Mouse (Mus musculus) ovary, postnatal 10 days (tissue): ENCODE results near the gene Actrt3.
A peak's percentile ranks its signal among the peaks of the same experiment; 100 is the strongest.

ENCODE experiments used
- DNase-seq: peaks from one replicate; pipeline ENCODE4 v3.0.0; 2022; ENCODE audit warnings: low spot score

Gene Actrt3

DNA sequence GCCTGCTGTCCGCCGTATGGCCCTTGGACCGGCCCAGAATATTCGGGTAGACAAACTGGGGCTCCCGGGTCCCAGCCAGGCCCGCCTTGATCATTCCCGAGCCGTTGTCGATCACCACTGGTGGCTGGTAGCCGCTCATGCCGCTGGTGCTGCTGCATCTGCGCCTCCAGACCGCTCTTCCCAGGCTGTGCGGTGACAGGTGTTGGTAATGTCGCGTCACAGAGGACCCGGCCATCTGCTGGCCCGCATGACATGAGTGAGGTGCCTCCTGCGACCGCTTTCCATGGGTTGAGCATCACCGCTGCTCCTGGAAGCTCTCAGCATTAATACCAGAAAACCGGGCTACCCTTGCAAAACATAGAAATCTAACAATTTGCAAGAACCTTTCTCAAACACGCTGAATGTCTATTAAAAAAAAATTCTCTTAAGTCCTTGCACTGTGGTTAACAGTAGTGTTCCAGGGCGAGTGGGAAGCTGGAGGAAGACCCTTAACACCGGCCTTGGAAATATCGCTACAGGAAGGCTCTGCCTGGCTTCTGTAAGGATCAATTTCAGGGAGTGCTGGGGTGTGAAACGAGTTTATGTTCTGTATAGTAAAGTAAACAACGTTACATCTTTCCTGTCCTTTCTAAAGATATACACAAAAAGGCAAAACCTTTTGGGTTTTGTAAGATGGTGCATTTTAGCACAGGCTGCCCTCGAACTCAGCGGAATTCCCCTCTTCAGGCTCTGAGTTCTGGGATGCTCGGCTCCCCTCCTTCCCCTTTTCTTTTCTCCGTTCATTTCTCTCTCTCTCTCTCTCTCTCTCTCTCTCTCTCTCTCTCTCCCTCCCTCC, at the start of gene Actrt3:
Gene Actrt3, minus strand, starts transcription at position 229 of the 835 bp plus-strand sequence.
- DNase-seq, result no peak

DNA sequence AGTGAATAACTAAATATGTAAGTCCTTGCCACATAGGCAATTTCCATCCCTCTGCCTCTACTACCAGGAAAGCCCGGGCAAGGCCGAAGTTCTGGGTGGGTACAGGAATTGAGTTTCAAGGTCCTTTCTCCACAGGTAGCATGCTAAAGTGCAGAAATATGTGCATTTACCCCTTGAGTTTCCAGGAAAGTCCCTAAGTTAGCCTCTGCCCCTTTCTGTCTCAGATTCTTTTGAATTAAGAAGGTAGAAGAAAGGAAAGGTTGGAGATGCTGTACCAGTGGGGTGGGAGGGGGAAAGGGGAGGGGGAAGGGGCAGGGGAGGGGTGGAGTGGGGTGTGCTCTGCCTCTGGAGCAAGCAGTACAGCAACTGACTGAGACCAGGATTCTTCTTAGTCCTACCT, 48.7 kb upstream of the Actrt3 start:
- no peak for DNase-seq

DNA sequence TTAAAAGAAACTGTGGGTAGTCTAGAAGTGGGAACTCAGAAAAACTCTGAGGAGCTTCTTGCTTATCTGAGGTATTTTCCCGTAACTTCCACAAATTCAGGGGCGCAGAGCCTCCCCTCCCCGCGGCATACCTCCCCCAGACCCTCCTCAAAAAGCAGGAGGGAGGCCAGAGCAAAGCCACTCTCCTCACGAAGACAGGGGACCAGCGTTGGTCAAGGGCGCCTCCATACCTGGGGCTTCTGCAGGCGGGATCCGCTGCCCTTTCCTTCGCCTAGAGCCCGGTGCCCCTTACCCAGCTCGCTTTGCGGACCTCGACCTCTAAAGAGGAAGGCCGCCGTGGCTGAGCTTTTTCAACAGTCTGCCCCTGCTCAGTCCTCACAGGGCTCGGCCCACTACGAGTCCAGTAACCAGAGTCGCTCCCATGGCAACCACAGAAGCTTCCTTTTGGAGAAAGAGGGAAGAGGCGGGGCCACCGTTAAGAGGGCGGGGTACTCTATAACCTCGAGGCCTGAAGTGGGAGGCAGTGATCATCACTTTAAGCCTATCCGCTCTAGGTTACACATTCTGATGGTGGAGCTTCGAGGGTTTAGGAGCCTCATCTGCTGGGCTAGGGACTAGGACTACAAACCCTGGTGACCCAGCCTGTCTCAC, 47.8 kb upstream of the Actrt3 start, which contains the start of gene Lrrc34:
Gene Lrrc34, minus strand, starts transcription at position 430 of the 651 bp plus-strand sequence.
- DNase-seq, result peak; percentile 13

DNA sequence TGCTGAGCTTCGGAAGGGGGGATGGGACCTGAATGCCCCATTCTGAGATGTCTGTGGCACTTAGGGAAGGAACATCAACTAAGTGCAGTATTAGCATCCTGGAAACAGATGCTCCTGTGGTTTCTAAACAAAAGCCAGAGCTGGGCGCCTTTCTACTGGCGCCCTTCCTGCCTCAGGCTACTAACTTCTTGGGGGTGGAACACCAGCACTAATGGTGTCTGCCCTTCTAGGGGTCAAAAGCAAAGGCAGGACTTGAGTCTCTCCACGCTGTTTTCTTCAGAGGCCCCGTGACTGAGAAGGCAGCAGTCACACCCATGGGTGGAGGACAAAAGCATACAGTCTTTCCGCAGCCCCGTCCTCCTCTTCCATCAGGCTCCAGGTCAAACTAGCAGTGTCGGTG, 47.0 kb upstream of the Actrt3 start:
- DNase-seq, result no peak

DNA sequence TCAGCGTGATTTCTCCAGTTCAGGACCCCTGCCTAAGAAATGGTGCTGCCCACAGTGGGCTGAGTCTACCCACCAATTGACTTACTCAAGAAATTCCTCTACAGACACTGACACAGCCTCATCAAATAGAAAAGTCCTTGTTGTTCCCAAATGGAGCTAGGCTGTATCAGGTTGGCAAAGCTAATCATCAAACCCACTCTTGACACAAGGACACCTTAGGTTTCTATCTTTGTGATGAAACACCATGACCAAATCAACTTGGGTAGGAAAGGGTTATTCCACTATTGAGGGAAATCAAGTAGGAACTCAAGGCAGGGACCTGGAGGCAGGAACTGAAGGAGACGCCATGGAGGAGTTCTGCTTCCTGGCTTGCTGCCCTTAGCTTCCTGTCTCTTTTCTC, 44.5 kb upstream of the Actrt3 start, which contains the start of gene Lrriq4:
Gene Lrriq4, plus strand, starts transcription at position 301 of the 400 bp plus-strand sequence.
- DNase-seq, result no peak

DNA sequence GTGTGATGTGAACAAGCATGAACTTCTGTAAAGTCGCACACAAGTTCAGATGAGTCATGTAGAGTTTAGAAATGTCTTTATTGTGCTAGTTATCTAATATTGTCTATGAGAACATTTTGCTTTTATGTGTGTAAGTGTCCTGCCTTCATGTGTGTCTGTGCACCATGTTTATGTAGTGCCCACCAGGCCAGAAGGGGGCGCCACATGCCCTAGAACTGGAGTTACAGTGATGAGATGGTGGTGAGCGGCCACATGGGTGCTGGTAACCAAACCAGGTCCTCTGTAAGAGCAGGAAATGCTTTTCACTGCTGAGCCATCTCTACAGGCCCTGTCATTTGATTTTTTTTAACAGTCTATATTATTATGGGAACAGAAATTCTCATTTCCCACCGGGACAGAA, 35.9 kb upstream of the Actrt3 start:
- DNase-seq, result no peak

DNA sequence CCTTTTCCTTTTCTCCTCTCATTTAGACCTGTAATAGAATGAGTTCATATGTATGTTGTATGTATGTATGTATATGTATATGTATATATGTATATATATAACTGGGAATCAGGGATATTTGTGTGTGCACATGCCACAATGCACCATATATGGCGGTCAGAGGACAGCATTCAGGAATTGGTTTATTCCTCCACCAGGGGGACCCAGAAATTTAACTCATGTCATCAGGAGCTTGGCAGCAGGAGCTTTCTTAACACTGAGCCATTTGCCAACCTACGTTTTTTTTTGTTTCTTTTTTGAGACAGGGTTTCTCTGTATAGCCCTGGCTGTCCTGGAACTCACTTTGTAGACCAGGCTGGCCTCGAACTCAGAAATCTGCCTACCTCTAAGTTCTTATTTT, 33.9 kb upstream of the Actrt3 start:
- no peak for DNase-seq

DNA sequence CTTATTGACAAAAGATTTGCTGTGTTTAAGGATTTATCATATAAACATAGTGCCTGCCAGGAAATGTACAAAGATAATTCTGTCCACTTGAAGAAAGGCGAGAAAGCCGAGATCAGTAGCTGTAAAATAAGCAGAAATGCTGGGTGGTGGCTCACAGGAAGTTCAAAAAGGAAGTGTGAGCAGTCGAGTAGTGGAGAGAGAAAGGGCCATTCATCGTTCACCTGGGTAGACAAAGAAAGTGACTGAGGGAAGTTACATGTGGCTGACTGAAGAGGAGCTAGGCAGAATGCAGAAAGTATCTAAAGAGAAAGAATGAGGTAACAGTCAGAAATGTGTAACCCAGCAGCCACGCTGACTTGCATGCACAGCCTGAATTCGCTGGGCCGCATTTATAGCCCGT, 20.4 kb upstream of the Actrt3 start:
- no peak for DNase-seq

DNA sequence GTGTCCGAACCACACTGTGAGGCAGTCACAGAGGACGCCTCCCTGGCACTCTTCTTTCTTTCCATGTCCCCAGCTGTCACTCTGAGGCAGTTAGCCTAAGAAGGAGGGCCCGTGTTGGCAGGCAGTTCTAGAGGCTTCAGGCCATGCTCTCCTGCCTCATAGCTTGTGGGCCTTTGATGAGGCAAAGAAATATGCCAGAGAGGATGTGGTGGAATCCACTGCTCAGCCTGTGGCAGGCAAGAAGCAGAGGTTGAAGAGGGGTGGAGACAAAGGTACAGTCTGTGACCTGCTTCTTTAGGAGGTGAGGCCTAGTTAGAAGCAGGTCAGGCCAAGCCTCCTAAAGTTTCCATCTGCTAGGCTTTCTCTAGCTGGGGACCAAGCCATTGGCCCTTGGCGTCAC, 11.2 kb upstream of the Actrt3 start:
- DNase-seq, result no peak

DNA sequence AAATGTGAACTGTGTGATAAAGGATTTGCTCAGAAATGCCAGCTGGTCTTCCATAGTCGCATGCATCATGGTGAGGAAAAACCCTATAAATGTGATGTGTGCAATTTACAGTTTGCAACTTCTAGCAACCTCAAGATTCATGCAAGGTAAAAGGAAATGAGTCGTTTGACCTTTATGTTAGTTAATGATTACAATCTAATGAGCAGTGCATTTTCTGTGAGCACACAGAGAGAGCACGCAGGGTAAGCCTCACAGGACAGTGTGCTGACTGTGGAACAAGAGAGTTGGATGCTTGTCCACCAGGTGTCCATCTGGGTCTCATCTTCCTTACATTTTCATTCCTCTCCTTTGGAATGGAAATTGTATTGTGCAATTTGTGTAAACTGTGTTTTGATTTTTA, 9.3 kb upstream of the Actrt3 start:
- no peak for DNase-seq

DNA sequence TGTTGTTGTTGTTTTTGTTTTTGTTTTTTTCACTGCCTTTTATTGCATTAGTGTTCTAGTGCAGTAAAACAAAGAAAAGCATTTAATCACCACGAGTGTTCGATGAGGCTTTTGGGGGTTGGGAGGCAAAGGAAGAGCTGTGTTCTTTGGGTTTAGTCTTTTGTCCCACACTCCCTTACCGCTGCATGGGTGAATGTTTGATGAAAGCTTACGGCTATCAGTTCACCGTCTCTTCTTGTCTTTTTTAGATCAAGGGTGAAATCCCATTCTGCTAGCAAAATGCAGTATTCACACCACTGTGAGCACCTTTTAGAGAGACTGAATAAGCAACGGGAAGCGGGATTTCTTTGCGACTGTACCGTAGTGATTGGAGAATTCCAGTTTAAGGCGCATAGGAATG, 3.5 kb upstream of the Actrt3 start:
- DNase-seq, result no peak

DNA sequence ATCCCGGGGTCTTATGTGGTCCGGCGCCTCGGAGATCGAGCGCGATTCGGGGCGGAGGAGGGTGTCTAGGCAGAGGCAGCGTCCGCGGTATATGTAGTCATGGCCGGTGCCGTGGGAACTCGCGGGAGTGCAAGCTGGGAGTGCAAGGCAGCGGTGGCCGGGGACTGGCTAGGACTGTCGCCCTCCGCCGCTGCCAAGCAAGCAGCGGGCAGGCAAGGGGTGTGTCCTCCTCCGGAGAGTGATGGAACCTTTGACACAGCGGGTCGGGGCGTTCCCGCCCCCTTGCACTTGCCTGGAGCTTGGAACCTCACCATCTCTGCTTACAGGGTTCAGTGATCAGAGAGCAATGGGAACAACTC, 3.0 kb upstream of the Actrt3 start:
- DNase-seq, result no peak

DNA sequence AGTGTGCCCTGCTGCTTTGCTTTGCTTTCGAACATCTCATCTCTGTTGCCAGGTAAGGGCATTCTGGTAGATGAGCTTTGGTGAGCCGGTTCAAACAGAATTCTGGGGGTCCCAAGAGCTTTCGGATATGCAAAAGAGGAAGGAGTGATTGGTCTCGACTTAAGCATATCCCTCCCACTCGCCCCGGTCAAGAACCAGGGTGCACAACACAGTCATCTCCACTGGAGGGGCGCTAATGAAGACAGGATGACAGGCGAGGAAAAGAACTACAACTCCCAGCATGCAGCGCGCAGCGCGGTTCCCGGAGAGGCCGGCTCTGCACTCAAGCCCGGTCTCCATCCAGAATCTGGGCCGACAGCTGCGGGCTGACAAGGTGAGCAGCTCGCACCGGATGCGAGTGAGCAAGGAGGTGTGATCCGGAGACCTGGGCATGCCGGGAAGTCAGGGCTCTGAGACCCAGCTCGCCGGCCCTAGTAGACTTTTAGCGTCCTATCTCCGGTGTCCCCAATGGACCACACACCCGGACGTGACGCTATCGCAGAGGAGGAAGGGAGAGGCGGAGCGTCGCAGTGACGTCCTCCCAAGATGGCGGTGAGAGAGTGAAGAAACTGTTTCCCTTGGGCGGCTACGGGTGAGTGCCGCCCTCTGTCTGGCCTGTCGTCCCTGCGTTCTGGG, 2.5 kb upstream of the Actrt3 start, which contains the start of gene Mynn:
Gene Mynn, plus strand, starts transcription at position 1 of the 675 bp plus-strand sequence.
- DNase-seq, result peak; percentile 90

DNA sequence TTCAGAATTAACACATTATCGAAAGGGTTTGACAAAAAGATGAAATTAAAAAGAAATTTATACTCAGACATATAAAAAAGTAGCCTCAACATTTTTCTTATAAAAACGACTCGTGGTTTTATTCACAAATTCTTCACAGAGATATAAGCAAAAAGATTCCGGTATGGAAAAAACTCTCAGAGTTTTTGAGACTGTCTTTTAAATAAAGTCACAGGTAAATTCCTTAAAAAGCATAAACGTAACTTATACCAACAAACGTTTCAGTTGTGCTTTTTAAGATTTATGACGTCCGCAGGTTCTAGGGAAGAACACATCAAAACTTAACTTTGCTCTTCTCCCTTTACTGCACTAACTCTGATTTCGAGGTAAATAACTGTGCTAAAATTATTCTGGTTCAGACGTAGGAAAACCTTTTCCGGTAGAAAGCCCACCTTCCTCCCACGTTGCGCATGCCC, 1.9 kb upstream of the Actrt3 start:
- no peak for DNase-seq

DNA sequence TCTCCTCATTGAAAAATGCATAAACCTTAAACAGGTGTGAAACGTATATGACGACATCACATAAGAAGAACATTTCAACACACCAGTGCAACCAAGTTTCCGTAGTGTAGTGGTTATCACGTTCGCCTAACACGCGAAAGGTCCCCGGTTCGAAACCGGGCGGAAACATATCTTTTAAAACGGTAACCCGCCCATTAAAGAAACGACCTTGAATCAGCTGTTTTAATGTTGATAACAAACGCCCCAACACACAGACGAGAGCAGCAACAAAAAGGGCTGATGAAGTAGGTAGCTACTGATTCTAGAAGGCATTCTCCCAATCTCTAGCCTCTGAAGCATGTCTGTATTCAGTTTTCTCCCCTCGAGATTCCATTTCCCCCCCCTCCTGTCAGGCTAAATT, 1.4 kb upstream of the Actrt3 start:
- DNase-seq, result peak; percentile 59

DNA sequence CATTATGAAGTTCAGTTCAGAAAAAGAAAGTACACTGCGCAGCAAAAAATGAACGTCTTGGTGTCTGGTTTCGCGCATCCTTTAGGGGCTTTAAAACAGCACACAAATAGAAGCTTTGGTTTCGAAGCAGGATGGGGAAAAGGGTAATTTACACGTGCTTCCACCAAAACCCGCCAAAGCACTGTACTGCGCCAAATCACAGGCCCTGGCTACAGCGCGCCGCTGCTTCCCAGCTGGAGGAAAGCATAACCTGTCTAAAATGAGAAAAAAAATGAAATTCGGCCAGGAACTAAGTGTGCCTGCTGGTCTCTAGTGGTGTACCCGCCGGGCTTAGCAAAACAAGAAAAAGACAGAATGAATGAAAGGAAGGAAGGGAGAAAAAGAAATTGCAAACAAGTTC, 978 bp upstream of the Actrt3 start:
- DNase-seq, result no peak

DNA sequence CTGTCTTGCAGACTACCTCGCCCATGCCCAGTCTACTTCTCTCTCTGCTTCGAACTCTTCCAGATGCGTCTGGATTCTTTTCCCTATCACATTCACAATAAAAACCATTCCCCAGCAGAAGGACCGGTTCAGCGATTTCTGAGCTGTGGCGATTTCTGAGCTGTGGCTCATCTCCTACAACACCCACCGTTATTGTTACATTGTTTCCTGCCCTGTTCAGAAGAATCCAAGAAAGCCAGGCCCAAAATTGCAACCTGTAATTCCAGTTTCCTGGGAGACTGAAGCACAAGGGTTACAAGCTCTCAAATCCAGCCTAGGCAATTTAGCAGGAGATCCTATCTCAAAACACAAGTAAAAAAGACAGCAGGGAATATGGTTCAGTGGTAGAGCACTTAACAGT, 2.5 kb downstream of the Actrt3 start:
- no peak for DNase-seq

DNA sequence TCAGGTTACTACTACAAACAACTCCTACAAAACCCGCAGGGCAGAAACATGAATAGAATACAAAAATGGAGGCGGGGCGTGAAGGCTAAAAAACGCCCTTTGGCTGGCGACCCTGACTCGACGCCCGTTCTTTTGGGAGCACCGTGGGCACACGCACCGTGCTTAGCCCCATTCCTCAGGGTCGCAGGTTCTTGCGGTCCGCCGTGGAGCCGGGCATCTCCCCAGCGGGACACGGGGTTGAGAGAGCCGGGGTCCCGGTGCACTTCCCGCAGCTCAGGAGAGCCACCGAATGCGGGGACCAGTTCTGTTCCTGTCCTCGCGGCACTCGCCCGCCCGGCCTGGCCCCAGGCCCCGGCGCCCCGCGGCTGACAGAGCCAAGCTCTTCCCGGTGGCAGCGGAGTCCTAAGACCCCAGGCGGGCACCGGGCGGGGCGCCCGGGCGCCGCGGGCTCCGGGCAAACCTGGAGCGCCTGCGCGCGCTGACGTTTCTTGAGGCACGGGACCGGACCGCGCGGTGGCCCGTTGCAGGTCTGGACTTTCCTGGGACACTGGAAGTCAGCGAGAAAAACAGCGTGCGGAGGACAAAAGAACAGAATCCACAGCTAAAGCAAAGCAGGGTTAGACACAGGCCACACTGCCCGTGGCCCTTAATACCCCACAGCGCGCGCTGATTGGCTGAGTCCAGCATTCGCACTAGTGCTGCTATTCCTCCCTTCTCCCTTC, 4.5 kb downstream of the Actrt3 start:
- DNase-seq, result no peak

DNA sequence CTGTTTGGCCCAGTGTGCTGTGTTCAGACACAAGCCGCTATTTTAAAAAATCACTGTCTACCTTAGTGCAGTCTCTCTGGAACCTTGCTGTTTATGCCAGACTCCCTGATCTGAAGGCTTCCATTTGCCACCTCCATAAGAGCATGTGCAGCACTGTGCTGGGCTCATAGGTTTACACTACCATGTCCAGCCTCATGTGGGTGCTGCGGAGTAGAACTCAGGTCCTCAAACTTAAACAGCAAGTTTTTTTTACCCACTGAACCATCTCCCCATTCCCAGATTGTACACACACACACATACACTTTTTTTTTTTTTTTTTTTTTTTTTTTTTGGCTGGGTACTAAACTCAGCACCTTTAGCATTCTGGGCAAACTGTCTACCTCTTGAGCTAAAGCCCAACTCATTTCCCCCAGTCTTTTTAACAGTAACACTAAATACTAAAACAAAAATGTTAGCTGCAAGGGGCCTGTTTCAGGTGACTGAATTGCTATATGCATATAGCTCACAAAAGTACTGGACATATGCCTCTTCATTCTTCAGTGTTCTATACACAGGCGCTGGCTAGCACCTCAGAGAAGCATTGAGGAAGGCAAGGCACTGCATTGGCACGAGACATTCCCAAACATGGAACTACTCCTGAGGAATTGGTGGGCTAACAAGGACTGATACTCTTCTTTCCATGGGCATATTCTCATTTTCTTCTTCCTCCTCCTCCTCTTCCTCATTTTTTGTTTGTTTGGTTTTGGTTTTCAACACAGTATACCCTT, 5.8 kb downstream of the Actrt3 start:
- no peak for DNase-seq

DNA sequence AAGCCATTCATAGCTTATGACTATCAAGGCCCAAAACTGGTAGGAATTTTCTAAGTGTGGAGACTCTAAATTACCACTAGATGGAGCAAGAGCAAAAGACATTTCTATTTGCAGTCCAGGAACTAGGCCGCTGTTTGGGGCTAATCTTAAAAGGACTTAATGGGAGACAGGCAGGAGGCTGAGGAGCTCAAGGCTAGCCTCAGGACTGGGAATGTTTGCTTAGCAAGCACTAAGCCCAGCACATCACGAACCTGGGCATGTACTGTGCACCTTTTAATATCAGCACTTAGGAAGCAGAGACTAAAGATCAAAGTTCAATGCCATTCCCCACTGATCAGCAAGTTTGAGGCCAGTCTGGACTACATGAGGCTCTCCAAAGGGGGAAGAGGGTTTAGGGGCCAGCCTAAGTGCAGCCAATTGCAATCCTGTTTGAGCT, 7.3 kb downstream of the Actrt3 start:
- no peak for DNase-seq

DNA sequence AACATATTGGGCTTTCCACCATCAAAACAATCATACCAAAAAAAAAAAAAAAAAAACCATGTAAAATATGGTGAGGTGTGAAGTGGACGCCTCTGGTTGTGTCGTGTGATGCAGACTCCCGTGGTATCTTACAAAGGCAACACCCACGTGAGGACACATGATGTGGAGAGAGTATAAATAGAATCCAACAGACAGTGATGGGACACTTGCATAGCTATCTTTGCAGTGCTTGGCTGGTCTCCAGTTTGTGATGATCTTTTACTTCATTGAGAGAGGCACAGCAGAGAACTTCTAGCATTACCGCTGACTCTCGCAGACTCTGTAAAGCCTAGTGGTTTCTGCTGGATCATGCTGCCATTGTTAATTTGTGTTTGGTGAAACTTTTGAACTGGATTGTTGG, 10.9 kb downstream of the Actrt3 start:
- no peak for DNase-seq
